Mouse (Mus musculus) limb, embryonic 12.5 days (tissue): ENCODE measurements around the gene Frat1. TPM values are rescaled to one million over a fixed set of nuclear protein-coding genes. Genes with fewer than 3 reads are reported as not detected.

ENCODE experiments used
- ATAC-seq: fragments of 200-750 bp; cut with Nextera tagmentation; 2 replicates; pipeline ENCODE4 v1.8.0; 2017; ENCODE audit warnings: low read depth, moderate TSS enrichment; ENCODE audit not compliant: insufficient number of reproducible peaks, insufficient read depth, low FRiP score, low TSS enrichment
- H3K27ac ChIP-seq: fragments of 300-500 bp; sonication (generic); 2 replicates; pipeline ENCODE4 v1.5.1; 2016; ENCODE audit warnings: mild to moderate bottlenecking, moderate library complexity
- H3K27me3 ChIP-seq: fragments of 300-500 bp; sonication (generic); 2 replicates; pipeline ENCODE4 v1.6.1; 2016; ENCODE audit warnings: mild to moderate bottlenecking, moderate library complexity
- H3K36me3 ChIP-seq: fragments of 300-500 bp; sonication (generic); 2 replicates; pipeline ENCODE4 v1.6.1; 2016; ENCODE audit warnings: mild to moderate bottlenecking, moderate library complexity
- H3K4me1 ChIP-seq: fragments of 300-500 bp; sonication (generic); replicated peaks from 2 replicates; pipeline ENCODE4 v1.6.1; 2016
- H3K4me2 ChIP-seq: fragments of 300-500 bp; sonication (generic); 2 replicates; pipeline ENCODE4 v1.6.1; 2016; ENCODE audit warnings: mild to moderate bottlenecking, moderate library complexity
- H3K4me3 ChIP-seq: fragments of 300-500 bp; sonication (generic); replicated peaks from 2 replicates; pipeline ENCODE4 v1.5.1; 2016; ENCODE audit warnings: mild to moderate bottlenecking
- H3K9ac ChIP-seq: fragments of 300-500 bp; sonication (generic); replicated peaks from 2 replicates; pipeline ENCODE4 v1.6.1; 2016; ENCODE audit warnings: mild to moderate bottlenecking, moderate library complexity
- H3K9me3 ChIP-seq: fragments of 300-500 bp; sonication (generic); 2 replicates; pipeline ENCODE4 v1.6.1; 2016; ENCODE audit warnings: mild to moderate bottlenecking, moderate library complexity
- WGBS: fragments of 180-500 bp; shearing (Covaris S2); methylation state at CpG from one replicate; pipeline ENCODE4 v1.1.7; 2016; 5-methylcytosine and 5-hydroxymethylcytosine counted together
- polyA plus RNA-seq: library from polyadenylated mRNA; unstranded; fragments of >200 nt; fragmentation: Nextera tagmentation; extraction: Ambion mirVana; gene quantifications from 2 replicates; pipeline ENCODE4 v1.2.1, GENCODE M21; 2016

Gene Frat1
- polyA plus RNA-seq, result 5.8 and 6.2 TPM in 2 replicates

- Histone ChIP-seq H3K4me2 (peak within 1 kb of the TSS; percentile 99), H3K4me1 (peaks cover 18% of the 10 kb centered on the region), H3K9ac (peak within 1 kb of the TSS; percentile 71), H3K27me3 (peaks cover 43% of the 10 kb centered on the region), H3K27ac (peak within 1 kb of the TSS; percentile 86), H3K4me3 (peak within 1 kb of the TSS; percentile 77), H3K9me3 (no peaks in the 10 kb centered on the region), H3K36me3 (no peaks in the 10 kb centered on the region)
- peak; percentile 87 for ATAC-seq
- under 1% methylated on average over 39 of the region's 39 CpGs for WGBS
Measured at GRCm38 (mm10) chr19:41829381-41830105, at the start of gene Frat1. Frat1 (plus strand) TSS chr19:41829970.

- Histone ChIP-seq H3K27me3 (peaks cover 3% of the 10 kb centered on the region), H3K9ac (no peak overlapping the region), H3K36me3 (peaks cover 58% of the 10 kb centered on the region), H3K27ac (no peak overlapping the region), H3K9me3 (no peaks in the 10 kb centered on the region), H3K4me3 (no peak overlapping the region), H3K4me1 (no peaks in the 10 kb centered on the region), H3K4me2 (no peak overlapping the region)
- no peak for ATAC-seq
- 94% methylated on average over 1 of the region's 1 CpGs for WGBS
Measured at GRCm38 (mm10) chr19:41786896-41787295, 42.9 kb upstream of the Frat1 start.

- H3K27ac ChIP-seq, result 0 out of 2 replicates have a peak overlapping the region, but pooled peaks have one; percentile 41
- ATAC-seq, result no peak
- no peak overlapping the region for H3K4me3 ChIP-seq
- peaks cover 42% of the 10 kb centered on the region for H3K36me3 ChIP-seq
- WGBS, result 61% methylated on average over 10 of the region's 10 CpGs
- H3K4me1 ChIP-seq, result no peaks in the 10 kb centered on the region
- no peaks in the 10 kb centered on the region for H3K9me3 ChIP-seq
- peaks cover 6% of the 10 kb centered on the region for H3K27me3 ChIP-seq
- H3K9ac ChIP-seq, result no peak overlapping the region
- no peak overlapping the region for H3K4me2 ChIP-seq
Measured at GRCm38 (mm10) chr19:41789110-41789961, 40.4 kb upstream of the Frat1 start.

- no peaks in the 10 kb centered on the region for H3K9me3 ChIP-seq
- H3K9ac ChIP-seq, result no peak overlapping the region
- H3K4me2 ChIP-seq, result no peak overlapping the region
- ATAC-seq, result no peak
- 93% methylated on average over 2 of the region's 2 CpGs for WGBS
- H3K27ac ChIP-seq, result no peak overlapping the region
- H3K4me1 ChIP-seq, result no peaks in the 10 kb centered on the region
- no peak overlapping the region for H3K4me3 ChIP-seq
- peaks cover 6% of the 10 kb centered on the region for H3K27me3 ChIP-seq
- peaks cover 25% of the 10 kb centered on the region for H3K36me3 ChIP-seq
Measured at GRCm38 (mm10) chr19:41791384-41791783, 38.4 kb upstream of the Frat1 start.

- no peak overlapping the region for H3K9ac ChIP-seq
- H3K4me2 ChIP-seq, result no peak overlapping the region
- peaks cover 14% of the 10 kb centered on the region for H3K36me3 ChIP-seq
- H3K4me3 ChIP-seq, result no peak overlapping the region
- no peak for ATAC-seq
- H3K9me3 ChIP-seq, result no peaks in the 10 kb centered on the region
- H3K4me1 ChIP-seq, result no peaks in the 10 kb centered on the region
- WGBS, result 80% methylated on average over 1 of the region's 1 CpGs
- peaks cover 10% of the 10 kb centered on the region; the same call in 1 of the 2 replicates for H3K27me3 ChIP-seq
- no peak overlapping the region for H3K27ac ChIP-seq
Measured at GRCm38 (mm10) chr19:41792934-41793486, 36.8 kb upstream of the Frat1 start.

- H3K4me3 ChIP-seq, result no peak overlapping the region
- no peak overlapping the region for H3K27ac ChIP-seq
- no peak overlapping the region for H3K4me2 ChIP-seq
- H3K4me1 ChIP-seq, result no peaks in the 10 kb centered on the region
- H3K27me3 ChIP-seq, result peaks cover 10% of the 10 kb centered on the region; the same call in 1 of the 2 replicates
- ATAC-seq, result no peak
- H3K36me3 ChIP-seq, result peaks cover 14% of the 10 kb centered on the region
- H3K9me3 ChIP-seq, result no peaks in the 10 kb centered on the region
- no peak overlapping the region for H3K9ac ChIP-seq
Measured at GRCm38 (mm10) chr19:41794017-41794416, 35.8 kb upstream of the Frat1 start.

- no peak for ATAC-seq
- Histone ChIP-seq H3K4me3 (no peak overlapping the region), H3K27ac (no peak overlapping the region)
Measured at GRCm38 (mm10) chr19:41794901-41795300, 34.9 kb upstream of the Frat1 start.

GRCm38 (mm10) chr19:41796148-41796760, 33.5 kb upstream of the Frat1 start:
- no peak overlapping the region for H3K4me2 ChIP-seq
- H3K4me3 ChIP-seq, result no peak overlapping the region
- H3K27ac ChIP-seq, result no peak overlapping the region
- H3K27me3 ChIP-seq, result peaks cover 13% of the 10 kb centered on the region; the same call in 1 of the 2 replicates
- H3K36me3 ChIP-seq, result peaks cover 9% of the 10 kb centered on the region
- ATAC-seq, result no peak
- peaks cover 13% of the 10 kb centered on the region for H3K4me1 ChIP-seq
- no peaks in the 10 kb centered on the region for H3K9me3 ChIP-seq
- no peak overlapping the region for H3K9ac ChIP-seq
- WGBS, result 68% methylated on average over 3 of the region's 3 CpGs

More at GRCm38 (mm10) chr19:41794901-41795300, 34.9 kb upstream of the Frat1 start:
- Histone ChIP-seq H3K4me2 (no peak overlapping the region), H3K4me1 (peaks cover 1% of the 10 kb centered on the region), H3K9me3 (no peaks in the 10 kb centered on the region), H3K9ac (no peak overlapping the region), H3K36me3 (peaks cover 11% of the 10 kb centered on the region), H3K27me3 (peaks cover 10% of the 10 kb centered on the region; the same call in 1 of the 2 replicates)
- 85% methylated on average over 6 of the region's 6 CpGs for WGBS

- no peak overlapping the region for H3K4me2 ChIP-seq
- 72% methylated on average over 12 of the region's 12 CpGs for WGBS
- H3K9ac ChIP-seq, result no peak overlapping the region
- H3K27me3 ChIP-seq, result peaks cover 11% of the 10 kb centered on the region; the same call in 1 of the 2 replicates
- peaks cover 13% of the 10 kb centered on the region for H3K4me1 ChIP-seq
- no peaks in the 10 kb centered on the region for H3K9me3 ChIP-seq
- no peak overlapping the region for H3K4me3 ChIP-seq
- no peak for ATAC-seq
- H3K36me3 ChIP-seq, result peaks cover 2% of the 10 kb centered on the region; the same call in 1 of the 2 replicates
- H3K27ac ChIP-seq, result no peak overlapping the region
Measured at GRCm38 (mm10) chr19:41796789-41797327, 32.9 kb upstream of the Frat1 start.

GRCm38 (mm10) chr19:41797536-41797935, 32.2 kb upstream of the Frat1 start:
- peaks cover 16% of the 10 kb centered on the region for H3K4me1 ChIP-seq
- H3K4me2 ChIP-seq, result no peak overlapping the region
- peaks cover 11% of the 10 kb centered on the region; the same call in 1 of the 2 replicates for H3K27me3 ChIP-seq
- H3K9me3 ChIP-seq, result no peaks in the 10 kb centered on the region
- no peaks in the 10 kb centered on the region for H3K36me3 ChIP-seq
- H3K27ac ChIP-seq, result no peak overlapping the region
- ATAC-seq, result no peak
- no peak overlapping the region for H3K9ac ChIP-seq
- 91% methylated on average over 6 of the region's 6 CpGs for WGBS
- H3K4me3 ChIP-seq, result no peak overlapping the region
